Mouse (Mus musculus): Measurements from ENCODE around the gene Cdc5l.

DNA sequence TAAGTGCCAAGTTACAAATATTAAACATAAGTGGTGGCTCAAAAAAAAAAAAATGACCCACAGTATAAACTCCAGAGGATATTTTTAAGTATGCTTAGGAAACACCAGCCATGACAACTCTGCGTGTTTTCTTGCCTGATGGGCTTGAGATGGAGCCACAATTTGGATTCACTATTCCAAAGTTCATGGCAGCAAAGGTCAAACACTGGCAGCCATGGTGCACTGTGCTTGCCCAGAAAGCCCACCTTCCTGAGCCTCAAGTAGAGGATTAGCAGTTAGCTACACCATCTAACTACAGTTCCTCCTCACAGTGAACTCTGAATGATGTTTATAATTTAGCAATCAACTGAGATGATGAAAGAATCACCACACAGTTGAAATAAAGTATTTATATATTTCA is 31.4 kb downstream of the Cdc5l start:
- TF ChIP-seq CTCF (IDR thresholded peaks at IDR 0.05; ENCODE audit: low read depth): no peak
- no peak for TF ChIP-seq EP300 (IDR thresholded peaks at IDR 0.05; ENCODE audit: low read depth)
